Mouse (Mus musculus): ENCODE data around the gene Hacd3.
"Not testable (repeated sequence)": the region's sequence is repeated elsewhere in the genome, so short reads cannot be mapped to it uniquely, and the experiment has no call there.

Gene Hacd3

DNA sequence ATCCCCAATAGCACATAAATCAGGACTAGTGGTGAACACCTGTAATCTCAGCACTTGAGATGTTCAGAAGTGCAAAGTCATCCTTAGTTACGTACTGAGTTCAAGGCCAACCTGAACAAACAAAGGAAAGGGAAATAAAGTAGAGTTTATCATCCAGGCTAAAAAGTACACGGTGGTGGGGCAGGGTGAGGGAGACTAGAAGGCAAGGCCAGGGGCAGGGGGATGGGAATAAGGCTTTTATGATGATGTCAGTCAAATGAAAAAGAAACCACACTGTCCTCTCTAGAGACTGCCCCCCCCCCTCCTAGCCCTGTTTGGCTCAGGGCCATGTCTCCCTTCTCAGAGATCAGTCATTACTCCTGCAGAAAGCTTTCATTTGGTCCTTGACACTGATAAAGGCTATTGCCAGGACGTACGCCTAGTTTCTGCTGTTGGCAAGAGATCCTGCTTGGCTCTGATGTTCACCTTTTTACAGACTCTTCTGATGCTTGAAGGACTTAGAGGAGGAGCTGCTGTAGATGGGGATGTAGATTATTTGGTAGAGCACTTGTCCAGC lies 1.2 kb upstream of the Hacd3 start:
- peak; percentile 32 for DNase-seq (ENCODE audit: low read depth, low spot score)
- Histone ChIP-seq H3K36me3 (ENCODE audit: control insufficient read depth, insufficient read depth, low read length, poor library complexity, severe bottlenecking) (no peaks in the 10 kb centered on the region), H3K27me3 (ENCODE audit: control insufficient read depth, insufficient read depth, low read length, poor library complexity, severe bottlenecking) (no peaks in the 10 kb centered on the region)

DNA sequence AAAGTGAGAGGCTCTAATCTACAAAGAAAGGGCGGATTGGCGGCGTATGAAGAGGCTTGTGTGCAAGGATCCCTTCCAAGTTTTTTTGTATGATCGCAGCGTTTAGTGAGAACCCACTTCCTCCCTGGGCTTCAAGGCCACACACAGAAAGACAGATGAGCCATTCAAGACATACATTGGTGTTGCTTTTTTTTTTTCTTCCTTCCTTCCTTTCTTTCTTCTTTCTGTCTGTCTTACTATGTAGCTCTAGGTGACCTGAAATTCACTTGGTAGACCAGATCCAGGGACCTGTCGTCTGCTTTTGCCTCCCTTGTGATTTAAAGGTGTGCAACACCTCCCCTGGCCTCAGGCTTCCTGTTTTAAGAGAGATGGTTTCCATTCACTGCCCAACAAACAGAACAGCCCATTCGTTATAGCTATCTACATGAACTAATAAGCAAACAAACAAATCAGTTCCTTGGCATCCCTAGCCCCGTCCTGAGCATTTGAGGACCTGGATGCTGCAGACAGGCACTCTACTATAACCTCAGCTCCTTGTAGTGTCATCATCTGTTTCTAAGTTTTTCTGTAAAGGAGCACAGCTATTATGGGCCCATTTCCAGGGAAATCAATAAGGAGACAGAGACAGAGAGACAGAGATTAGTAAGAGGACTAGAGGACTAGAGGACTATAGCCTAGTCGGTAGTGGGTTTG lies 540 bp upstream of the Hacd3 start:
- DNase-seq (ENCODE audit: low read depth, low spot score) = no peak
- Histone ChIP-seq H3K36me3 (ENCODE audit: control insufficient read depth, insufficient read depth, low read length, poor library complexity, severe bottlenecking) (no peaks in the 10 kb centered on the region), H3K27me3 (ENCODE audit: control insufficient read depth, insufficient read depth, low read length, poor library complexity, severe bottlenecking) (no peaks in the 10 kb centered on the region)

DNA sequence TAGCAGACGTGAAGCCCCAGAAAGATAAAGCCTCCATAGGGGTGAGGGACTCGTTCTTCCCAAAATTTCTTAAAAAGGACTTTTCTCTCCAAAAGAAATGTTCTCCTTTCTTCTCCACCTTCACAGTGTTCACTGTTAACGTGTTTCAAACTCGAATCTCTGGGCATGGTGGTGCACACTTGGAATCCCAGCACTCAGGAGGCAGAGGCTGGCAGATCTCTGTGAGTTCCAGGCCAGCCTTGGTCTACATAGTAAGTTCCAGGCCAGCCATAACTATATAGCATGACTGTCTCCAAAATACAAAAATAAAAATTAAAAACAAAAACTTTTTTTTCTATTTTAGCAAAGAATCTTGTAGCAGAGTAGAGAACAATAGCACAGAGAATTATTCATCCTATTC lies 1.4 kb downstream of the Hacd3 start:
- Histone ChIP-seq H3K27me3 (ENCODE audit: control insufficient read depth, insufficient read depth, low read length, poor library complexity, severe bottlenecking) (no peaks in the 10 kb centered on the region), H3K36me3 (ENCODE audit: control insufficient read depth, insufficient read depth, low read length, poor library complexity, severe bottlenecking) (no peaks in the 10 kb centered on the region)

DNA sequence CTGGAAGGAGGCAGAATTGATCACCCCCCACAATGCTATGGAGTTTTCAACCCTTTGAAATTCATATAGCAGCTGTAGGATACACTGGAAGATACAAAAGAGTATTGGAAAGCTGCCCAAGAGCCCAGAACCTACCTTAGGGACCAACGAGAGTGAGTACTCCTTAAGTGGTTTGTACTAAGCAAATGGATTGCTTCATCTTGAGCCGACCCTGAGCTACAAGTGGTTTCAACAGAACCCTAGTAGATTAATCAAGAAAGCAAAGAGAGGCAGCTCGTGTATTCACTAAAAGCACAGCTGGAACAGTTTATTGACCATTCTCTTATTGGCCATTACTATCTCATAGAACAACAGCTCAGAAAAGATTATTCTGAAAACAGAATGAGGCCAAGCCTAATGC lies 2.3 kb downstream of the Hacd3 start:
- DNase-seq (ENCODE audit: low read depth, low spot score) = no peak
- H3K36me3 ChIP-seq (ENCODE audit: control insufficient read depth, insufficient read depth, low read length, poor library complexity, severe bottlenecking) = no peaks in the 10 kb centered on the region; the same call in 1 of the 2 replicates
- no peaks in the 10 kb centered on the region for H3K27me3 ChIP-seq (ENCODE audit: control insufficient read depth, insufficient read depth, low read length, poor library complexity, severe bottlenecking)

More for the DNA sequence above, 1.4 kb downstream of the Hacd3 start:
- no peak for DNase-seq (ENCODE audit: low read depth, low spot score)

DNA sequence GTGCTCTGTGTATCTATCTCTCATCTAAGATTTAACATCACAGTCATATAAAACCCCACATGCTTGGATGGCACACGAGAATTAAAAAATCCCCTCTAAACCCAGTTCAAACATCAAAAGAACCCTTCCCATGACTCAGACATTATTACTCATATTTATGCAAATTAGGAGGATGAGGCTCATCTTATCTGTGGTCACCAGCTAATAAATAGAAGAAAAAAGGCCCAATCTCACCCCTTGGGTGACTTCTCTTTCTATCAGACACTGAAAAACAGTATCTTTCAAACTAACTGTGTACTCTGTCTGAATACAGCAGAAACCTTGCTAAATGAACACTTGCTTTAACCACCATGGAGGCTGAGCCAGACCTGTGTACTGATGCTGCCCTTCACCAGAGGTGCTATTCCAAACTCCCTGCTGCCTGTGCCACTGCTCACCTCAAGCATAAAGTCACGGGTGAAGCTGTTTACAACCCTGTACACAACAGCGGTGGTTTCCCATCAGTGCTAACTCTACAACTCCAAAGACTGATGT lies 2.8 kb downstream of the Hacd3 start:
- no peaks in the 10 kb centered on the region for H3K27me3 ChIP-seq (ENCODE audit: control insufficient read depth, insufficient read depth, low read length, poor library complexity, severe bottlenecking)
- no peaks in the 10 kb centered on the region; the same call in 1 of the 2 replicates for H3K36me3 ChIP-seq (ENCODE audit: control insufficient read depth, insufficient read depth, low read length, poor library complexity, severe bottlenecking)
- DNase-seq (ENCODE audit: low read depth, low spot score) = no peak

DNA sequence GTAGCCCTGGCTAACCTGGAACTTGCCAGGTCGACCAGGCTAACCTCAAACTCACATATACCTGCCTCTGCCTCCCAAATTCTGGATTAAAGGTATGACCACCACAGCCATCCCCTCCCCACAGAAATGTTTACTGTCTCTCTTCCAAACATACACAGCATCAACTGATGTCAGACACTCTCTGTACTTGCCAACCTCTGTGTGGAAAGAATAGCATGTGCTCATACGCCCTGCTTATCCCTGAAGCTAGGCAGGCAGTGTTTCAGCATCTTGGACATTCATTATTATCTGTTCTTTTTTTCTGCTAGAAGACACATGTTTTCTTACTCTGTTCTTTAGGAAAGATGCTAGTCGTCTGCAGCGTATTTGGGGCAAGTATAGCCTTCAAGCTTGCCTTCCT lies 3.6 kb downstream of the Hacd3 start:
- Histone ChIP-seq H3K36me3 (ENCODE audit: control insufficient read depth, insufficient read depth, low read length, poor library complexity, severe bottlenecking) (no peaks in the 10 kb centered on the region; the same call in 1 of the 2 replicates), H3K27me3 (ENCODE audit: control insufficient read depth, insufficient read depth, low read length, poor library complexity, severe bottlenecking) (no peaks in the 10 kb centered on the region)
- no peak for DNase-seq (ENCODE audit: low read depth, low spot score)

DNA sequence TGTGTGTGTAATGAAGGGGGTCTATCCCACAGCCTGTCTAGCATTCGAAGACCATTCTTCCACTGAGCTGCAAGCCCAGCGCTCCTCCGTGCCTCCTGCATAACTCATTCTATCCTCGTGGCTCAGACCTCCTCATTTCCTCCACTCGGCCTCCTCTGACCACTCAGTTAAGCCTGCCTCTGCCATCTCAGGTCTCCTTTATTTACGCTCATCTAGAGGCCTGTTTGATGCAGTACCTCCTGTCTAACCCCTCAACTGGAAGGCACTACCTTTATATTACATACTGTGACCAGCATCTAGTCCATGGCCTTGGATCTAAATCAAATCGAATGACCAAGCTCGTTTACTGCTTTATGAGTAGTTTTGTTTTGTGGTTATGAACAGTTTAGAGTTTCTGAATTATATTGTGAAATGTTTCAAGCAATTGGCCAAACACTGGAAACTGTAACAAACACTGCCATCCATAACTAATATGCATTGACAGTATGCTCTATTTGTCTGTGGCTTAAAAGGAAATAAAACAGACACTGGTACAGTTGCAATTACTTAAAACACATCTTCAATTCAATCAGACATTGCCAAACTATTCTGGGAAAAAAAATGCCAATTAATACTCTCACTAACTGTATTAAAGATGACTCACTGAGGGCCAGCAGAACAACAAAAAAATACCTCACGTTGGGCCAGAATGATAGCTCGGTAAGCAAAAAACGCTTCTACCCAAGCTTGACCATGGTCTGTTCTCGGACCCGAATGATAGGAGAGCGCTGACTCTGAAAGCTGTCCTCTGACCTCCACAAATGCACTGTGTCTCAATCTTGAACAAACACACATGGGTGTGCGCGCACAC lies 4.3 kb downstream of the Hacd3 start:
- DNase-seq (ENCODE audit: low read depth, low spot score) = no peak
- Histone ChIP-seq H3K27me3 (ENCODE audit: control insufficient read depth, insufficient read depth, low read length, poor library complexity, severe bottlenecking) (no peaks in the 10 kb centered on the region), H3K36me3 (ENCODE audit: control insufficient read depth, insufficient read depth, low read length, poor library complexity, severe bottlenecking) (no peaks in the 10 kb centered on the region; the same call in 1 of the 2 replicates)

DNA sequence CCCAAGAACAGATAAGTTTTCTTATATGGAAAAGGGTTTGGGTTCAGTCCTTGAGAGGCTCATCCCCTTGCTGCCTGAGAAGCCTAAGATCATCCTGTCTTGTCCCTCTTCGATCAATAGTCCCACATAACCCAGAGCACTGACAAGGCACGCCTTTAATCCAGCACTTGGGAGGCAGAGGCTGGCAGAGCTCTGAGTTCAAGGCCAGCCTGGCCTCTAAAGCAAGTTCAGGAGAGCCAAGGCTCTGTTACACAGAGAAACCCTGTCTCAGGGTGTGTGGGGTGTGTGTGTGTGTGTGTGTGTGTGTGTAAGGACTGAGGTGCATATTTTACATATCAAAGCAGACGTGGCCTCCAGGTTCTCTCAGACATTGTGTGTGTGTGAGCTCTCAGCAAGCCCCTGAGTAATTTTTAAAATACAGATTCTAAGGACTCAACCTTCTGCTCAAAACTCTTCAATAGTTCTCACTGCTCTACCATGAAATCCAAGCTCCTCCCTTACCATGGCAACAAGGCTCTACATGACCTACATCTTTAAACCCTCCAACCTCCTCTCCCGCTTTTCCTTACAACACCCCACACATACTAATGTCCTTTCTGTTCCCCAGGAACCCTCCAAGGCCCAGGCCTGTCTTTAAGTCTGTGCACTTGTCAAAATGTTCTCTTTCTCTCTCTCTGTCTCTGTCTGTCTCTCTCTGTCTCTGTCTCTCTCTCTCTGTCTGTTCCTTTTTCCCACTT lies 5.1 kb downstream of the Hacd3 start:
- no peaks in the 10 kb centered on the region; the same call in 1 of the 2 replicates for H3K36me3 ChIP-seq (ENCODE audit: control insufficient read depth, insufficient read depth, low read length, poor library complexity, severe bottlenecking)
- H3K27me3 ChIP-seq (ENCODE audit: control insufficient read depth, insufficient read depth, low read length, poor library complexity, severe bottlenecking) = no peaks in the 10 kb centered on the region
- DNase-seq (ENCODE audit: low read depth, low spot score) = no peak

DNA sequence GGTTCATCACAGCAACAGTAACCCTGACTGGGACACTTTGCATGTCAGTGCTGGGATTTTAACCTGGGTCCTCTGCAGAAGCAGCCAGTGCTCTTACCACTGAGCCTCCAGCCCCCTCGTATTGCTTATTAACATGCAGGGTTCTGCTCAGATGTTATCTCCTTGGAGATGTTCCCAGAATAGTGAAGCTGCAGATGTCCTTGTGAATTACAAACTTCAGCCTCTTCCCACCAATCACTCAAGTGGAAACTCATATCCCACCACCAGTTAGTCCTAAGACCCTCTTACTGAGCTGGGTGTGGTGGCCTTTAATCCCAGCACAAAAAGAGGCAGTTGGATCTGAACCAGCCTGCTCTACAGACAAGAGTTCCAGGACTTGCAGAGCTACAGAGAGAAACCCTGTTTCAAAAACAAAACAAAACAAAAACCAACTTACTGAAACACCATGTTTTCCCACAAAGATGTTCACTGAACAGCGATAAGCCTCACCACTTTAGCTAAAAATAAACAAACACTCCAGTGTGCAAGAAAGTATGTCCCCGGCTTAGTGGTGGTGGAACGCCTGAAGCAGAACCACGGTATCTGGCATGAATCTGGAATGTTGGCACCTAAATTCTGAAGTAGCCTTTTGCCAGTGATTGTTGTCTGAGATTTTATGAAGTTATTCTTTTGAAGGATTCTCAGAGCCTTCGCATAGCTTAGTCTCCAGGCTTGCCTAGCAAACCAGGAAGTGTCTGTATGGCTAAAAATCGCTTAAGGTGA lies 5.9 kb downstream of the Hacd3 start:
- Histone ChIP-seq H3K36me3 (ENCODE audit: control insufficient read depth, insufficient read depth, low read length, poor library complexity, severe bottlenecking) (no peaks in the 10 kb centered on the region; the same call in 1 of the 2 replicates), H3K27me3 (ENCODE audit: control insufficient read depth, insufficient read depth, low read length, poor library complexity, severe bottlenecking) (no peaks in the 10 kb centered on the region)
- DNase-seq (ENCODE audit: low read depth, low spot score) = no peak

DNA sequence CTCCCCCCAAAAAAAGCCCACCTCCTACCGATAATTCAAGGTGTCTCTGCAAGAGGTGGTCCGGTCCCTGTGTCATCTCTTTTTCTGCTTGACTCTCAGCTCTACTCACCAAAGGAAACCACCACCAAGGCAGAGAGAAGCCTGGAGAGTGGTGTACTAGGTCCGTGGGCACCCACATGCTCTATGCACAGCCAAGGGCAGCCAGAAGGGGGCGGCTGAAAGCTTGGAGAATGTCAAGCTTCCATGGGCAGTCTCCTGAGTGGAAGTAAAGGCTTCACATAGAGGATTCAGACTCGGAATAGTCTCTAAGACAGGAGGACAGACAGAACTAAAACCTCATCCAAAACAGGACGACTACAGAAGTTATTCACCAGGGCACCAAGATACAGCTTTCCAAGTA lies 10.2 kb downstream of the Hacd3 start:
- peak; percentile 21 for DNase-seq (ENCODE audit: low read depth, low spot score)
- Histone ChIP-seq H3K27me3 (ENCODE audit: control insufficient read depth, insufficient read depth, low read length, poor library complexity, severe bottlenecking) (no peaks in the 10 kb centered on the region), H3K36me3 (ENCODE audit: control insufficient read depth, insufficient read depth, low read length, poor library complexity, severe bottlenecking) (peaks cover 3% of the 10 kb centered on the region; the same call in 1 of the 2 replicates)

DNA sequence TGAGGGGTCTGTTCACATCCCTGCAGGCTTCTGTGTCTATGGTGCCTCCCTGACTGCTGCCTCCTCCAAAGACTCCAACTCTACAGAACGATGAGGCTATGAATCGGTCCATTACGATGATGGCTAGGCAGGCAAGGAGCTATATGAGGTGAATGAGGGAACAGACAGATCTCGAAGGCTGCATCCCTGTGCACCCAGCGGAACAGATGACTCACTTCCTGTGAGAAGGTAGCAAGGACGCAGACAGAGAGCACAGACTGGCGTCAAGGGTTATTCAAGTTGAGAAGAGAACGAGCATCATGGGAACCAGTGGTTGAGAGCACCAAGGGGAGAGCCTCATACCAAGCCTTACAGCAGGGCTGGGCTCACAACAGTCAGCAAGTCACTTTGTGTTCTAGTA lies 10.9 kb downstream of the Hacd3 start:
- no peaks in the 10 kb centered on the region for H3K27me3 ChIP-seq (ENCODE audit: control insufficient read depth, insufficient read depth, low read length, poor library complexity, severe bottlenecking)
- peaks cover 4% of the 10 kb centered on the region for H3K36me3 ChIP-seq (ENCODE audit: control insufficient read depth, insufficient read depth, low read length, poor library complexity, severe bottlenecking)
- DNase-seq (ENCODE audit: low read depth, low spot score) = peak; percentile 71

DNA sequence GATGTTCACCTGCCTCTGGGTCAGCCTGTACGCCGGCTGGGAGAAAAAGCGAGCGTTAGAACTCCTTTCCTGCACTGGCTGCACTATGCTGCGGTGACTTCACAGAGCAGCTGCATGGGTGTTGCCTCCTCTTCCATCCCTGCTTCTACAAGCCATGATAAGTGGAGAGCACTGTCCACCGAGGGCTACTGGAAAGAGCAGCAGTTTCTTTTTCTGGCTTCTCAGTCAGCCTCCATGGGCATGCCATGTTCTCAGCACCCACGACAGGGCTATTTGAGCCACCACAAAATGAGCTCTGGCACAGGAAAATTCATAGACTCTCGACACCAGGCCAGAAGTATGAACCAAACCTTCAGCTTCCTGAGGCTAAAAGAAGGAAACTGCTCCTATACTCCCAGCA lies 15.8 kb downstream of the Hacd3 start:
- H3K27me3 ChIP-seq (ENCODE audit: control insufficient read depth, insufficient read depth, low read length, poor library complexity, severe bottlenecking) = no peaks in the 10 kb centered on the region
- DNase-seq (ENCODE audit: low read depth, low spot score) = no peak
- peaks cover 8% of the 10 kb centered on the region; the same call in 1 of the 2 replicates for H3K36me3 ChIP-seq (ENCODE audit: control insufficient read depth, insufficient read depth, low read length, poor library complexity, severe bottlenecking)

DNA sequence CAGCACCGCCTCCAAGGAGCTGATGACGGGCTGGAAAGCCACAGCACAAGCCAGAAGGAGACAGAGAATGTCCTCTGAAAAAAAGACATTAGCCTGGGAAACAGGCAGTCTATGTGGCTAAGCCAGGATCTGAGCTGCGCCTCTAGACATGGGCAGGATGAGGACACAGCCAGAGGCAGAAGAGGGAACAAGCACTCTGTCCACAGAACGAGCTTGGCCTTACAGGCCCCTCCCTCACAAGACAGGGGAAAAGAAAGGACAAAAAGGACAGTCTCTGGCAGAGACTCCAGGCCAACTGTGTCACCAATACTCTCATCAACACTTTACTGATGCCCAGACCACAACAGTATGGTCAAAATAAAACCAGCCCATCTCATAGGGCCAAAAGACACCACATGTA lies 20.0 kb downstream of the Hacd3 start:
- H3K36me3 ChIP-seq (ENCODE audit: control insufficient read depth, insufficient read depth, low read length, poor library complexity, severe bottlenecking) = peaks cover 9% of the 10 kb centered on the region; the same call in 1 of the 2 replicates
- no peaks in the 10 kb centered on the region for H3K27me3 ChIP-seq (ENCODE audit: control insufficient read depth, insufficient read depth, low read length, poor library complexity, severe bottlenecking)
- no peak for DNase-seq (ENCODE audit: low read depth, low spot score)

DNA sequence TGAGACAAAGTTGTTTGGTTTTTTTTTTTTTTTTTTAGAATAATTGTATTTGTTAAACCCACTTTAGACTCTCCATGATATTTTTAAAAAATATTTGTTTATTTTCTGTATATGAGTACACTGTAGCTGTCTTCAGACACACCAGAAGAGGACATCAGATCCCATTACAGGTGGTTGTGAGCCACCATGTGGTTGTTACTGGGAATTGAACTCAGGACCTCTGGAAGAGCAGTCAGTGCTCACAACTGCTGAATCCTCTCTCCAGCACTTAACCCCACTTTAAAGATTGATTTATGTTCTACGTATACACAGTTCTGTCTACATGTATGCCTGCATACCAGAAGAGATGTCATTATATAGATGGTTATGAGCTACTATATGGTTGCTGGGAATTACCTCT lies 26.0 kb downstream of the Hacd3 start:
- peaks cover 11% of the 10 kb centered on the region; the same call in 1 of the 2 replicates for H3K36me3 ChIP-seq (ENCODE audit: control insufficient read depth, insufficient read depth, low read length, poor library complexity, severe bottlenecking)
- not testable (repeated sequence) for H3K27me3 ChIP-seq (ENCODE audit: control insufficient read depth, insufficient read depth, low read length, poor library complexity, severe bottlenecking); DNase-seq (ENCODE audit: low read depth, low spot score)
